ENCODE assay signal across 12 mouse cellular contexts in the genomic region with DNA sequence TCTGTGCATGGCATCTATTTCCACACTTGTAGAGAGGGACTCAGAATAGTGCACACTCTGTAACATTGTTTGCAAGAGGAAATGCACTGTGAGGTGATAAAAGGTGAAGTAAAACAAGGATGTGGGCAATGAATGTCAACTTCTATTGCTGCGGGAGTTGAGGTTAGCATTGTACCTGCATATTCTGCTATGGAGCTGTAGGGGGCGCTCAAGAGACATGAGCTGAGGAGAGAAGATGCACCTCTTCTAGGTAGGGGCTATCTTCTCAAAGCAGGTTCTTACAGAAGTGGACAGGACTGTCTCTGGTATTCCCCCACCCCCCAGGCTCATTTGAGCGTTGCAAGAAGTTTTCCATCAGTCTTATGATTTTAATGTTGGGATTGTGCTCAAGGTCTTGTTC. TPM values are rescaled to one million over a fixed set of nuclear protein-coding genes. Genes with fewer than 3 reads are reported as not detected.
DNase-seq lines count a peak whose midpoint lies in the region; ATAC-seq and TF ChIP-seq lines count a peak whose summit lies in the region.
"Had no signal": no experiment of that assay in that cellular context is flagged by ENCODE, and none has a peak within 500 bp of the region (broad histone marks: within the 10 kb centered on the region; RNA-seq: fewer than 3 reads in every experiment).

No protein-coding gene starts in this region.

- peak; percentile 28 for DNase-seq in CD4-positive, CD25-positive, alpha-beta regulatory T cell, adult 2 months (ENCODE audit: low read depth, low spot score)
- DNase-seq in kidney, postnatal 0 days (ENCODE audit: low spot score), result no peak
- DNase-seq in kidney, postnatal 10 days, result no peak
- DNase-seq in thymus, postnatal 4 days, result peak; percentile 15
- no peak for DNase-seq in thymus, postnatal 36 days
- no peak for DNase-seq in adrenal gland, adult (ENCODE audit: inconsistent age in 2 of 2, low spot score in 1 of 2)
- DNase-seq in left cerebral cortex, adult 8-10 months (ENCODE audit: low spot score in 2 of 2), result no peak
- DNase-seq: cerebellum, adult 18-20 months; gastrocnemius, postnatal 25 days had no signal

- no peaks in the 10 kb centered on the region for H3K9me3 ChIP-seq in kidney, postnatal 0 days (replicated peaks; ENCODE audit: low read length)
- H3K9me3 ChIP-seq: midbrain, embryonic 10.5 days had no signal

- peak; percentile 52 for TF ChIP-seq CTCF in kidney, postnatal 0 days (IDR thresholded peaks at IDR 0.05; ENCODE audit: low read depth)

- H3K4me1 ChIP-seq in kidney, postnatal 0 days (replicated peaks; ENCODE audit: insufficient read depth, low read length), result 0 out of 2 replicates have a peak, but pooled peaks cover 6% of the 10 kb centered on the region

- no peak overlapping the region for H3K27ac ChIP-seq in kidney, postnatal 0 days
- H3K27ac ChIP-seq: midbrain, embryonic 10.5 days had no signal

- no peak overlapping the region for H3K4me3 ChIP-seq in kidney, postnatal 0 days (replicated peaks; ENCODE audit: low read depth, low read length)
- H3K4me3 ChIP-seq: midbrain, embryonic 10.5 days had no signal

- H3K4me2 ChIP-seq in kidney, postnatal 0 days (ENCODE audit: low read length), result no peak overlapping the region

- H3K36me3 ChIP-seq in kidney, postnatal 0 days (ENCODE audit: insufficient read depth, low read length), result no peaks in the 10 kb centered on the region
- H3K36me3 ChIP-seq: midbrain, embryonic 10.5 days had no signal

- no peak overlapping the region for H3K9ac ChIP-seq in kidney, postnatal 0 days (ENCODE audit: low read depth, low read length)

- no peak for ATAC-seq in CD4-positive, CD25-positive, alpha-beta regulatory T cell, adult 4 months
- ATAC-seq in kidney, postnatal 0 days (replicated peaks; ENCODE audit: low FRiP score, low read depth), result no peak
- ATAC-seq: hindbrain, embryonic 16.5 days had no signal

- WGBS in kidney, postnatal 0 days, result 59% methylated on average over 3 of the region's 3 CpGs

- peaks cover 32% of the 10 kb centered on the region for H3K27me3 ChIP-seq in kidney, postnatal 0 days (ENCODE audit: insufficient read depth, low read length)

RNA-seq across cellular contexts. Expression of a gene that starts 3.7 kb away (rescaled TPM):
- polyA plus RNA-seq in CD4-positive, CD25-positive, alpha-beta regulatory T cell, adult 4 months (2017; shearing (Covaris generic)), result not detected
- 0.47 and 0.65 TPM in 2 replicates for polyA plus RNA-seq in kidney, postnatal 0 days (2015; fragmentation: Nextera tagmentation; extraction: Ambion mirVana)
- total RNA-seq in left cerebral cortex, adult 8-10 months (2022), result 1 to 10 TPM; 1.7 to 3.5 (median 3.0) TPM
- polyA plus RNA-seq: midbrain, embryonic 10.5 days had no signal

Comparison
In these comparisons a context has a peak if more than half of its experiments do, and no peak if none do; other contexts are left out.
1. DNase-seq: peak in CD4-positive, CD25-positive, alpha-beta regulatory T cell, adult 2 months (single experiment) and thymus, postnatal 4 days (single experiment); none in kidney, postnatal 0 days (single experiment), kidney, postnatal 10 days (single experiment), thymus, postnatal 36 days (0 of 2), adrenal gland, adult (0 of 2) and left cerebral cortex, adult 8-10 months (0 of 2).